Mouse (Mus musculus): ENCODE data around the gene Tubg1. TPM values are rescaled to one million over a fixed set of nuclear protein-coding genes. Genes with fewer than 3 reads are reported as not detected.

Tubg1 gene
- polyA plus RNA-seq, 1 experiment from 2014 or later: 72.6 TPM

GRCm38 (mm10) chr11:101163476-101164350 lies 44.0 kb downstream of the Tubg1 start:
- Histone ChIP-seq H3K4me3 (ENCODE audit: low read length) (peak overlapping the region; percentile 30), H3K27me3 (ENCODE audit: control insufficient read depth, insufficient read depth, low read length) (peaks cover 23% of the 10 kb centered on the region)

GRCm38 (mm10) chr11:101164351-101164665 lies 44.6 kb downstream of the Tubg1 start:
- ATAC-seq (replicated peaks; ENCODE audit: extremely low read depth, insufficient read depth, low FRiP score): no peak
- Histone ChIP-seq H3K27ac (ENCODE audit: low read length) (no peak overlapping the region), H3K4me1 (ENCODE audit: control insufficient read depth, insufficient read depth, low read length) (peaks cover 14% of the 10 kb centered on the region), H3K27me3 (ENCODE audit: control insufficient read depth, insufficient read depth, low read length) (peaks cover 23% of the 10 kb centered on the region), H3K9ac (ENCODE audit: low read length) (0 out of 2 replicates have a peak overlapping the region, but pooled peaks have one; percentile 26), H3K4me2 (ENCODE audit: low read depth, low read length) (peak overlapping the region; percentile 50), H3K4me3 (ENCODE audit: low read length) (peak overlapping the region; percentile 30), H3K9me3 (replicated peaks; ENCODE audit: control insufficient read depth, low read length) (no peaks in the 10 kb centered on the region), H3K36me3 (ENCODE audit: control insufficient read depth, insufficient read depth) (peaks cover 60% of the 10 kb centered on the region)
- 38% methylated on average over 21 of the region's 21 CpGs for WGBS

More at GRCm38 (mm10) chr11:101163476-101164350, 44.0 kb downstream of the Tubg1 start:
- Histone ChIP-seq H3K4me2 (ENCODE audit: low read depth, low read length) (peak overlapping the region; percentile 50), H3K9ac (ENCODE audit: low read length) (0 out of 2 replicates have a peak overlapping the region, but pooled peaks have one; percentile 26), H3K4me1 (ENCODE audit: control insufficient read depth, insufficient read depth, low read length) (peaks cover 8% of the 10 kb centered on the region; the same call in 1 of the 2 replicates), H3K36me3 (ENCODE audit: control insufficient read depth, insufficient read depth) (peaks cover 60% of the 10 kb centered on the region), H3K27ac (ENCODE audit: low read length) (no peak overlapping the region), H3K9me3 (replicated peaks; ENCODE audit: control insufficient read depth, low read length) (no peaks in the 10 kb centered on the region)
- ATAC-seq (replicated peaks; ENCODE audit: extremely low read depth, insufficient read depth, low FRiP score): no peak
- WGBS: 39% methylated on average over 48 of the region's 49 CpGs

- H3K27me3 ChIP-seq (ENCODE audit: control insufficient read depth, insufficient read depth, low read length): peaks cover 23% of the 10 kb centered on the region
- no peaks in the 10 kb centered on the region for H3K9me3 ChIP-seq (replicated peaks; ENCODE audit: control insufficient read depth, low read length)
- peaks cover 19% of the 10 kb centered on the region for H3K4me1 ChIP-seq (ENCODE audit: control insufficient read depth, insufficient read depth, low read length)
- H3K36me3 ChIP-seq (ENCODE audit: control insufficient read depth, insufficient read depth): peaks cover 60% of the 10 kb centered on the region
- no peak overlapping the region for H3K4me3 ChIP-seq (ENCODE audit: low read length)
- 52% methylated on average over 35 of the region's 35 CpGs for WGBS
- H3K9ac ChIP-seq (ENCODE audit: low read length): no peak overlapping the region
- H3K4me2 ChIP-seq (ENCODE audit: low read depth, low read length): no peak overlapping the region
- H3K27ac ChIP-seq (ENCODE audit: low read length): no peak overlapping the region
- ATAC-seq (replicated peaks; ENCODE audit: extremely low read depth, insufficient read depth, low FRiP score): no peak
Observed at GRCm38 (mm10) chr11:101164677-101165580, 45.2 kb downstream of the Tubg1 start.

- ATAC-seq (replicated peaks; ENCODE audit: extremely low read depth, insufficient read depth, low FRiP score): no peak
- Histone ChIP-seq H3K4me2 (ENCODE audit: low read depth, low read length) (no peak overlapping the region), H3K27ac (ENCODE audit: low read length) (no peak overlapping the region), H3K4me3 (ENCODE audit: low read length) (no peak overlapping the region), H3K27me3 (ENCODE audit: control insufficient read depth, insufficient read depth, low read length) (peaks cover 23% of the 10 kb centered on the region), H3K9me3 (replicated peaks; ENCODE audit: control insufficient read depth, low read length) (no peaks in the 10 kb centered on the region), H3K4me1 (ENCODE audit: control insufficient read depth, insufficient read depth, low read length) (peaks cover 19% of the 10 kb centered on the region), H3K9ac (ENCODE audit: low read length) (no peak overlapping the region), H3K36me3 (ENCODE audit: control insufficient read depth, insufficient read depth) (peaks cover 59% of the 10 kb centered on the region)
- WGBS: 82% methylated on average over 14 of the region's 14 CpGs
Observed at GRCm38 (mm10) chr11:101166357-101166756, 46.6 kb downstream of the Tubg1 start.

GRCm38 (mm10) chr11:101167211-101167962 lies 47.6 kb downstream of the Tubg1 start:
- no peak for ATAC-seq (replicated peaks; ENCODE audit: extremely low read depth, insufficient read depth, low FRiP score)
- 70% methylated on average over 19 of the region's 19 CpGs for WGBS
- Histone ChIP-seq H3K27me3 (ENCODE audit: control insufficient read depth, insufficient read depth, low read length) (peaks cover 23% of the 10 kb centered on the region), H3K36me3 (ENCODE audit: control insufficient read depth, insufficient read depth) (peaks cover 50% of the 10 kb centered on the region), H3K4me2 (ENCODE audit: low read depth, low read length) (no peak overlapping the region), H3K27ac (ENCODE audit: low read length) (no peak overlapping the region), H3K9ac (ENCODE audit: low read length) (no peak overlapping the region), H3K4me3 (ENCODE audit: low read length) (no peak overlapping the region), H3K9me3 (replicated peaks; ENCODE audit: control insufficient read depth, low read length) (no peaks in the 10 kb centered on the region), H3K4me1 (ENCODE audit: control insufficient read depth, insufficient read depth, low read length) (peaks cover 25% of the 10 kb centered on the region)

GRCm38 (mm10) chr11:101167963-101168300 lies 48.2 kb downstream of the Tubg1 start:
- WGBS: 69% methylated on average over 8 of the region's 8 CpGs
- H3K4me1 ChIP-seq (ENCODE audit: control insufficient read depth, insufficient read depth, low read length): peaks cover 30% of the 10 kb centered on the region
- H3K4me3 ChIP-seq (ENCODE audit: low read length): no peak overlapping the region
- H3K36me3 ChIP-seq (ENCODE audit: control insufficient read depth, insufficient read depth): peaks cover 45% of the 10 kb centered on the region
- no peak overlapping the region for H3K4me2 ChIP-seq (ENCODE audit: low read depth, low read length)
- ATAC-seq (replicated peaks; ENCODE audit: extremely low read depth, insufficient read depth, low FRiP score): no peak
- H3K9ac ChIP-seq (ENCODE audit: low read length): no peak overlapping the region
- no peaks in the 10 kb centered on the region for H3K9me3 ChIP-seq (replicated peaks; ENCODE audit: control insufficient read depth, low read length)
- H3K27ac ChIP-seq (ENCODE audit: low read length): no peak overlapping the region
- peaks cover 23% of the 10 kb centered on the region for H3K27me3 ChIP-seq (ENCODE audit: control insufficient read depth, insufficient read depth, low read length)

- Histone ChIP-seq H3K9me3 (replicated peaks; ENCODE audit: control insufficient read depth, low read length) (no peaks in the 10 kb centered on the region), H3K9ac (ENCODE audit: low read length) (no peak overlapping the region), H3K27ac (ENCODE audit: low read length) (no peak overlapping the region), H3K27me3 (ENCODE audit: control insufficient read depth, insufficient read depth, low read length) (peaks cover 23% of the 10 kb centered on the region), H3K4me2 (ENCODE audit: low read depth, low read length) (peak overlapping the region; percentile 67), H3K36me3 (ENCODE audit: control insufficient read depth, insufficient read depth) (peaks cover 40% of the 10 kb centered on the region), H3K4me1 (ENCODE audit: control insufficient read depth, insufficient read depth, low read length) (peaks cover 35% of the 10 kb centered on the region), H3K4me3 (ENCODE audit: low read length) (no peak overlapping the region)
- no peak for ATAC-seq (replicated peaks; ENCODE audit: extremely low read depth, insufficient read depth, low FRiP score)
- WGBS: 66% methylated on average over 18 of the region's 18 CpGs
Observed at GRCm38 (mm10) chr11:101168301-101168980, 48.7 kb downstream of the Tubg1 start.

Measured in heart, embryonic 16.5 days (tissue).